Mouse (Mus musculus): ENCODE data around the gene Hap1.
"Not testable (repeated sequence)": the region's sequence is repeated elsewhere in the genome, so short reads cannot be mapped to it uniquely, and the experiment has no call there.

DNA sequence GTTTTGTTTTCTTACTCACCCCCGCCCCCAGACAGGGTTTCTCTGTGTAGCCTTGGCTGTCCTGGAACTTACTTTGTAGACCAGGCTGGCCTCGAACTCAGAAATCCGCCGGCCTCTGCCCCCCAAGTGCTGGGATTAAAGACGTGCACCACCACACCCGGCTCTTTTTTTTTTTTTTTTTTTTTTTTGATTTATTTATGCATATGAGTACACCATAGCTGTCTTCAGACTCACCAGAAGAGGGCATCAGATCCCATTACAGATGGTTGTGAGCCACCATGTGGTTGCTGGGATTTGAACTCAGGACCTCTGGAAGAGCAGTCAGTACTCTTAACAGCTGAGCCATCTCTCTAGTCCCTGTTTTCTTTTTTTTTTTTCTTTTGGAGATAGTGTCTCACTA is 47.3 kb downstream of the Hap1 start:
- not testable (repeated sequence) for TF ChIP-seq CTCF (IDR thresholded peaks at IDR 0.05 in 2 of 3, conservative IDR thresholded peaks at IDR 0.05 in 1 of 3; ENCODE audit: control insufficient read depth in 1 of 3, insufficient read depth in 1 of 3, low read depth in 2 of 3, low read length in 3 of 3, poor library complexity in 1 of 3, severe bottlenecking in 1 of 3); TBP (IDR thresholded peaks at IDR 0.05; ENCODE audit: low read depth, low read length); TCF12 (IDR thresholded peaks at IDR 0.05; ENCODE audit: low read depth, low read length); GATA1 (IDR thresholded peaks at IDR 0.05; ENCODE audit: low read depth, low read length); MAZ (IDR thresholded peaks at IDR 0.05; ENCODE audit: low read depth, low read length); NRF1 (IDR thresholded peaks at IDR 0.05; ENCODE audit: insufficient read depth, low read depth, low read length, poor library complexity, severe bottlenecking); CHD2 (IDR thresholded peaks at IDR 0.05; ENCODE audit: low read length); POLR2A (IDR thresholded peaks at IDR 0.05; ENCODE audit: control insufficient read depth in 1 of 2, insufficient read depth in 1 of 2, low read depth in 1 of 2, low read length in 2 of 2, poor library complexity in 1 of 2); BHLHE40 (IDR thresholded peaks at IDR 0.05; ENCODE audit: borderline replicate concordance, low read depth, low read length); MAX (IDR thresholded peaks at IDR 0.05; ENCODE audit: low read length); MYC (IDR thresholded peaks at IDR 0.05; ENCODE audit: low read depth, low read length); JUND (IDR thresholded peaks at IDR 0.05; ENCODE audit: low read depth, low read length); RCOR1 (IDR thresholded peaks at IDR 0.05; ENCODE audit: low read depth, low read length)
